Mouse (Mus musculus): ENCODE data around the gene Krtap24-1.

Gene Krtap24-1

DNA sequence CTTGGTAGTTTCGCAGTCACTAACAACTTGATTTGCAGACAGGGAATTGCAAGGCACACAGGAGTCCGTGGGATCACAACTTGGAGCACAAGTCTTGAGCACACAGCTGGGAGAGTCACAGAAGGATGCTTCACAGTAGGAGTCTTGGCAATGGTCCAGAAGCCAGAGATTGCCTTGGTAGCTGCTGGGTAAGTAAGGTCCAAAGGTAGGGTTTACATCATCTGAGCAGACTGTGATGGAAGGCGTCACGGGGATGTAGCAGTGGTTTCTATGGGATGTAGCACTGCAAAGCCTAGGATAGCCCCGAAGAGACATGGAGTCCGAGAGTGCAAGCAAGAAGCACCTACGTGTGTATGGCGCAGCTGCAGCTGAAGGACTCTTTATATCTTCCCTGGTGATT, at the start of gene Krtap24-1:
TSS of gene Krtap24-1 (minus strand) at position 358 of the 400 bp plus-strand sequence.
- no peak for DNase-seq

DNA sequence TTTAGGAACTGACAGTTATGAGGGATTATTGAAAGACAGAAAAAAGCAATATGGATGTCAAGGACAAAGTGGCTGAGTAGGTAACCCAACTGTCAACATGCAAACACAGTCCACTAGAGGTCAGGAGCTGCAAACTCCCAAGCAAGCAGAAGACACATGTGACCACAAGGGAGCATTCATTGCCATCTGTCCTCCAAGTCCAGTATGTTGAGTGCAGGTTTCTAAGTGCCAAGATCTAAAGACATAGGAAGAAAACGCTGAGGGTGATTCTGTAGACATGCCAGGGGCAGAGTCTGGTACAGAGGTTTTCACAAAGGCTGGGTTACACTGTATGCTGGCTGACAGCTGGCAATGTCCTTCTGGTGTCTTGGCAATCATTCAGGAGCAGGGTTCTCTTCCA, 45.3 kb upstream of the Krtap24-1 start:
- DNase-seq = no peak

DNA sequence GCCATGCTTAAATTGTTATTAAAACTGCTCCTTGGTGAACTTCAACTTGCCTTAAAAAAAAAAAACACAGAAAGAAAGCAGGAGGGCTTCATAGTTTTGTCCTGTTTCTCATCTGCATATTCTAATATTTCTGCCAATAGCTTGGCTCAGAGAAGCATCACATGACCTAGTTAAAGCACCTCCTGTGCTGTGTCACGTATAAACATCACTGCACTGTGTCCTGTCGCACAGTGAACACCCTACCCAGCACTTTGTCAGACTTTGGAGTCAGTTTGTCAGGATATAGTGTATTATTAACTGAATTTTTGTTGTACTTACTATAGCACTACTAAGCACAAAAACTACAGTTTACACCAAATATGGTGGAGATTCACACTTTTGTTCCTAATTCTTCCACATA, 39.9 kb upstream of the Krtap24-1 start:
- no peak for DNase-seq

DNA sequence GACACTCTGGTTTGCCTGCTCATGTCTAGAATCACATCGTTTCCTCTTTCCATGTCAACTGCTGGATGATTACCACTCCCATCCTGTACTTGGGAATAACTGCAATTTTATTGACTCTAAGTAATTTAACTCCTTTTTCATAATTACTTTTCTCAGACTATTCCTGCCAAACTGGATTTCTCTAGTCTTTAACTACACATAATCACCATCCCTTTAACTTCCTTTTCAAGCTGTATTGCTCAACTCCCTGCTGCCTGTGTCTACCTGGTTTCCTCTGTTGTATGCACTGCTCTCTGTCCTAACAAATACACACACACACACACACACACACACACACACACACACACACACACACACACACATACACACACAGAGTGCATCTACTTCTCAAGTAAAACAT, 39.0 kb upstream of the Krtap24-1 start:
- DNase-seq = no peak

DNA sequence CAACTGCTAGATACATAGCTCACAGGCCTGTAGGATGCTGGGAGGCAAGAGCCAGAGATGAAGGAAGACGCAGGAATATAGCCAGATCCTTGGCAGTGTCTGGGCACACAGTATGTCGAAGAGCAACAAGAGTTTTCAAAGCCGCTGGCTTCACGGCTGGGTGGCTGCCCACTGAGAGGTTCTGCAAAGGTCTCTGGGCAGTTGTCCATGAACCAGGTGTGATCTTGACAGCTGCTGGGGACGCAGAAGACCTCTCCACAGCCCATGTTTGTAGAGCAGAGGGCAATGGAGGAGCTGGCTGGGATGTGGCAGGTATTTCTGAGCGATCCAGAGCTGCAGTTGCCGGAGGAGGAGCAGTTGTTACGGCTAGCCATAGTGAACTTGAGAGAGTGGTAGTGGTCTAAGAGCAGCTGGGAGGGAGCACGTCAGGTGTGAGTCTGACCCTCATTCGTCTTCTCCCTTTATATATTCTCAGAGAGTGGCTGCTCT, 35.3 kb upstream of the Krtap24-1 start, which contains the start of gene Krtap26-1:
TSS of gene Krtap26-1 (minus strand) at position 439 of the 489 bp plus-strand sequence.
- no peak for DNase-seq

DNA sequence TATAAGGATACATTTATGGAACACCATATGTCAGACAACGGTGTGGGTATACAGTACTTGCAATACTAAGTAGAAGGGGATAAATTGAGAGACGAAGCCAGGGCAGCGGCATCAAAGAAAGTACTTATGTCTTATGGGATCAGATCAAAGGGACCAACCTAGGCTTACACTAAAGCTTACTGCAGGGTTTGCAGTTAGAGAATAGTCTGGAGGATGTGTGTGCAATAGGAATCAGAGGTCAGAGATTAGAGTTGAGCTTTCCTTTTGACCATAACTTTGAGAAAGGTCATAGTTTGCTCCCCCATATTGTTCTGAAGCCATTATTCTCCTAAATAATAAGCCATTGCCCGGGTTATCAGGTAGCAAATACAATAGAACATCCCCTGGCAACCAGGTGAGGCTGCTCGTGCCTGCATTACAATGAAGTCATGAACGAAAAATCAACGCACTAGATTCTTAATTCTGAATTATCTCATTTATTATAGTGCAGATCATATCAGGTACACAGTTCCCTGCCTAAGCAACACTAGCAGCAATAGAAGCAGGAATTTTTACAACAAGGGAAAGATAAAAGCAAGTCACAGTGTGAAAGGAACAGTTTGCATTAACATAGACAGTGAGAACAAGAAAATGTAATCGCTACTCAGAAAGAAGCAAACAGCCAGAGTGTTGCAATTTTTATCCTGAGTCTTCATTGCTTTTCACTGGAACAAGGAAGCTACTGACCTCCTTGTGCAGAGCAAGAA, 34.5 kb upstream of the Krtap24-1 start:
- DNase-seq = no peak

DNA sequence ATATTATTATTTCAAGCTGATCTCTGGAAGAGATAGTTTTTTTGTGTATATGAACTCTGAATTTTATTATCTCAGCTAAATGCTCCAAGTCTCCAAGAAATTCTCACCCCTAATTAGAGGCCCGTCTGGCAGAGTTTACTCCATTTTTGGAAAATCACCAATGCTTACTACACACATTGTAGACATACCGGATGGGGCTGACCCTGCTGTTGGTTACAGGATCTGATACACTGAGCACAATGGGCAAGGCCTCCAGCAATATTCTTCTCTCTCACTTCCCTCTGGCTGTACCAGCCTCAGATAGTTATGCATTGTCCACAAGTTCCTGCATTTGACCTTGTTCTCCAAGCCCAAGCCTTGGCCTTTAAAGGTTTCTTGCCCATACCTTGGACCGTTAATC, 28.0 kb upstream of the Krtap24-1 start:
- DNase-seq = no peak

DNA sequence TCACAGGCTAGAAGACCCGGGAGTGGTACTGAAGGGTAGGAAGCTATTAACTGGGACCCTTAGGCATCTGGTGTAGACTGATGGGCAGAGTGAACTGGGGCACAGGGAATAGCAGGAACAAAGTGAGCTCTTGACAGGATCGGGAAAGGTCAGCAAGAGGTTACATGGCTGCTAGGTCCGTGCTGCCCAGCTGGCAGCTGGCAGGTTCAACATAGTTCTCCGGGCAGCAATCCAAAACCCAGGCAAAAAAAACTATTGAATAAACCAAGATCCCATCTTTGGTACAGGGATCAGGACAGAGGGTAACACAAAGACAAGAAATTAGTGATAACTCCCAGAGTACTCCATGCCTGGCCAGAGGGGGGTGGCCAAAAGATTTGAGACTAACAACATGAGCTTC, 23.1 kb upstream of the Krtap24-1 start:
- DNase-seq = no peak

DNA sequence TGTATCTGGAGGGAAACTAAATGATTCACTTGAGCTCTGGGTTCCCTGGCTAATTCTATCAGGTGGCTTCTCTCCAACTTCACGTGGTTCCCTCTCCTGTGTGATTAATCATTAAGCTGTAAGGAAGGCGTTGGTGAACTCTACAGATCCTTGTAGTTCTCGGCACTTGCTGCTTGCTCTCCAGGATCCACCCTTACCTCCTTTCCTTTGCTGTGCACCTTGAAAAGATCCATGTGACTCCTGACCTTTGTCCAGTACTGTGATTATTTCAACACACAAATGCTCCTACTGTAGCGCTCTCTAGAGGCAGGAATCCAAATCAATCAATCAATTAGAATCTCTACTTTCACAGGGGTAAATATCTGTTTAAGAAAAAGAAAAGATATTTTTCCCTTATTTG, 19.4 kb upstream of the Krtap24-1 start:
- no peak for DNase-seq

DNA sequence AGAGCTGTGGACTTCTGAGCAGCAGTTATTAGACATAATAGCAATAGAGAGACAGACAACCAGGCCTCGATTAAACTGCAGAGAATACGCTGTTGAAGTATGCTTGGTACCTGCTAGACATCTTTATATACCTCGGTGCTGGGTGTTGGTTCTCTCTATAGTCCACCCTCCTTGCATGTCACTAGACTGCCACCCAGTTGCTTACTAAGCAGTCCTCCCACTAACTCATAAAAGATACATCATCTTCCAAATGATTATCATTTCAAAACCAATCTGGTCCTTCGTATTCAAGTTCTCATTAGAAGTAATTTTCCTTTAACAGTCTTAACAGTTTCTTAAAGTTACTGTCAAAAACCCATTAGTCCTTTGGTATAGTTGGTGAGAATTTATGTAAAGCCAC, 15.5 kb upstream of the Krtap24-1 start, which contains the start of gene 2310079G19Rik:
TSS of gene 2310079G19Rik (minus strand) at position 101 of the 400 bp plus-strand sequence.
- no peak for DNase-seq

DNA sequence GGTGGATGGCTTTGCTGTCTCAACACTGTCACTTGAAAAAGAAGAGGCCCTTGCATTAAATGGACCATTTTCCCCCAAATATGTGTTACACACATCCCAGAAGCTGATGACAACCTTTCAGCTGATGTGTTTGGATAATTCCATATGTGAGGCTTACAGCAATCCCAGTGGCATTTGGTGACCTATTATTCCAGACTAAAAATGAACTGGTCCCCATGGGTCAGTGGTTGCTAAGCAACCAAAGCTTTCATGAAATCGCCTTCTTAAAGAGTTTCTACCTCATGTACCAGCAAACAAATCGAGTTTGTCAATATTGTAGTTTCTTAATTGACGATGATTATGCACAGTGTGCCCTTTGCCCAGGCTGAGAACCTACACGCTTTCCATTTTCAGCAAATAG, 633 bp upstream of the Krtap24-1 start:
- DNase-seq = no peak

DNA sequence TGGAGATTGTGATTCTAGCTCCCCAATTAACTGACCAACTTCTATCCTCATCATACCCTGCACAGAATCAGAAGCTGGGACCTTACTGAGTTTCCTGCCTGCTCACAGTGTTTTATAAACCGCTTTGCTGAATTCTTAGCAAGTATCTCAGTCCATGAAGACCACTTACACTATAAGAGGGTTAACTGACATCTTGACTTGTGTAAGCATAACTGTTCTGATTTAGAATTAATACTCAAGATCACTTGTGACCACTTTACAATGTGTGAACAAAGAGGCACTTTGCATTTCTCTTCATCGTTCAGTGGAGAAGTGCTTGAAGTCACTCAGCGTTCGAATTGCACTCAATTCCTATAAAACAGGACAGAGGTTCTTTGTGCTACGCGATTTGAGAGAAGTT, 7.5 kb downstream of the Krtap24-1 start:
- no peak for DNase-seq

DNA sequence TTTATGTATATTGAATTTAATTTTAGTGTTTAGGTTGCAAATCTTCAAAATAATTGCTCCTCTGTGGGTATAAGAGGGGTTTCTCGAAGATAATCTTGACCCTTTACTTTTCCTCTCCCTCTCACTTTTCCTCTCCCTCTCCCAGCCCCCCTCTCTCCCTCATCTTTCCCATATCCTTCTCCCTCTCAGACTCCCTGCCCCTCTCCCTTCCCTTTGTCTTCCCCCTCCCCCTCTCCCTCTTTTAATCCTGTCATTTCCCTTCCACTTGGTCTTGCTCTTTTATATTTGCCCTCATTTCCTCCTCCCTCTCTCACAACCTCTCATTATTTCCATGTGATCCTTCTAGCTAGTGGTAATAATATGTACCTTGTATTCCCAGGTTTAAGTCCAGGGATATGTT, 9.6 kb downstream of the Krtap24-1 start:
- no peak for DNase-seq

DNA sequence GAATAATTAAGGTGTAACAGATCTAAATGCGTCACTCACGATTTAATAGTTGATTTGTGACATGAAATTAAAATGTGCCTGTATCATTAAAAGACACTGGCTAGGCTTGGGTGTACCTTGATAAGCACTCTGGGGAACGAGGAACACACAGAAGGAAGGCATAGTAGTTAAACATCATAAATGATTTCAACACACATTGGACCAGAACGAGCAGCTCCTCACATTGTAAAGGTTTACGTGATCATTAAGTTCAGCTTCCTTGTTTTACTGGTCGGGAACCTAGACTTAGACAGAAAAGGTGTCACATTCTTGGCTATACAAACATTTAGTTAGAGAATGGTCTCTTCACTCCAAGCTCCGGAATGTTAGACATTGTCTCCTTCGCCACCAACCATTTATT, 11.8 kb downstream of the Krtap24-1 start:
- DNase-seq = no peak

DNA sequence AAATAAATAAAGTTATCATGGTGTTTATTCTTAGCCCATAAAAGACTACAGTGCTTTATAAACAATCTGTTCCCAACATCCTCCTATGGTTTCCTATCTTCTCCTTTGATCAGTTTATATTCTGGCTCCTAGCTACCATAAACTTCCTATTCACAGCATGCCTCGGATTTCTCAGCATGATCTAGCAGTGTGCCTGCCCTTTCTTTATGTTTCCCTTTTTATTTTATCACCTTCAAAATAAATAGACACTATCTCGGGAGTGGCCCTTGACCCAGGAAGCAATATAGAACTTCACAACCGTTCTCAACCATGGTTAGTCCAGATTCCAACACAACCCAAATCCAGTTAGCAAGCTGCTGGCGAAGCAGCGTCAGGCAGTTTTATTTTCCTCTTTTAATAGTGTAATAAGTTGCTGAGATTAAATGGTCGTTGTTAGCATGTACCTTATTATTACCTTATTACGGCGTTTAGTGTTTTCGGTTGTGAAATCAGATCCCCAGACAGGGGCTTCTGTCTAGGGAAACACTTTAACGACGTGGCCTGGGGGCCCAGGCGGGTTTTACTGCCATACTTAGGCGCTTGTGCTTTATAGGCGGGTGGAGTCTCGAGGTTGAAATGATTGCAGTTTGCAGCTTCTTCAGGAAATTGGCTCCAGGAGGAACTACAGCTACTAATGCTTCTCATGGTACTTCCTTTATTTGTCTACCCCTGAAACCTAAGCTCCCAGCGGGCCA, 12.4 kb downstream of the Krtap24-1 start:
- no peak for DNase-seq

DNA sequence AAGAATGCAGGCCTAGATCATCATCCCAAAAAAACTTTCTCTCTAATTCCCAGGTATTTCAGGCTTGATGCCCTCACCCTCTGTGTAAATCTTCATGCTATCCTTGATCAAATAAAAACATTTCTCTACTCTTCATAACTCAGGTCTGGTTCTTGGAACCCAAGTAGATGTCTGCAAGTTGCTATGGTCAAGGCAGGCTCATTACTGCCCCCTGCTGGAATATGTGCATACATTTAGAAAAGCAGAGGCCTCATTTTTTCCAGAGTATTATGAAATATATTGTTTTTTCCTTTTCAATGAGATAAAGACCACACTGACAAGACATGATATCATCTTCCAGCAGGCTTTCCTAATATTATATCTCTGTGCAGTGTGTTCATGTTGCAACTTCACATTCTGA, 19.3 kb downstream of the Krtap24-1 start:
- DNase-seq = no peak

DNA sequence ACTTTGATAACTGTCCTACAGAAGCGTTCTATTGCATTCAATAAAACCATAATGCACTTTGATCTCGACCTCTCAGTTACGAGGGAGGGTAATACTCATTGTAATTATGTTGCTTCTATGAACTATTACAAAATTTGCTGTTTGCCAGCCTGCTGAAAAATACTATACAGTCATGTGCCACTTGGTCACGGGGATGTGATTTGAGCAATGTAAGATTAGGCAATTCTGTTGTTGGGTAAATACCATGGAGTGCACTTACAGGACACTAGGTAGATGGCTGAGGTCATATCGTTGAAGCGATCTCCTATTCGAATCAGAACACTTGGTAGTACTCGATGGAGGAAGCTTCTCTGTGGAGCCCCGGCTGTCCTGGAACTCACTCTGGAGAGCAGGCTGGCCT, 28.7 kb downstream of the Krtap24-1 start:
- no peak for DNase-seq

DNA sequence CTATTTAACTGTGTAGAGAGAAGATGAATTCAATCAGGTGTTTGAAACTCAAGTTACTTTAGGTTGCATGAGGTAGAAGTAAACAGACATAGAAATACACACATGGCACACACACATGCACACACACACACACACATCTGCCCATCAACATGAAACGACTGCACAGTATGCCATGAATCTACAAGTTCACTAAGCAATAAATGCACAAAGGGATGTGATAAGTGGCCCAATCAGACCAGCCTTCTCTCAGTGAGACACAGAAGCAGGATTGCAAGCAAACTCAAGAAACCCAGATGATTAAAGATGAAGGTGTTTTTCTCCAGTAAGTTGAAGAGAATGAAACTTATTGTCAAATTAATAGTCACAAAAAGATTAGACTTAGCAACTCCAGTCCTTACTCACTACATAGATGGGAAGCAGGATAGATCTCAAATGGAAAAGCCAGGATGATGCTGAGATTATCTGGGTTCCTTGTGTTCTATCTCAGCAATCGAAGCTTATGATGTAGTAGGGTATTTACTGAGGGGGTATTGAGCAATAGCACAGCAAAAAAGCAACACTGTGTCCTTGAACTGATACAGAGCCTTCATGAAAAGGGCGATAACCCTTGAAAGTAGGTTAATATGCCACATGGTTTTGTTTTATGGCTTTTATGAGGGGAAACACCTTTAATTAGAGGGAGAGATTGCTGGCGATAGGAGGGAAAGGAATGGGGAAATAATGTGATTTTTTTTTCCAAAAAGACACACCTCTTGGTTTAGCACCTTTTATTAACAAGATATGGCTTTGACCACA, 36.0 kb downstream of the Krtap24-1 start:
- no peak for DNase-seq

DNA sequence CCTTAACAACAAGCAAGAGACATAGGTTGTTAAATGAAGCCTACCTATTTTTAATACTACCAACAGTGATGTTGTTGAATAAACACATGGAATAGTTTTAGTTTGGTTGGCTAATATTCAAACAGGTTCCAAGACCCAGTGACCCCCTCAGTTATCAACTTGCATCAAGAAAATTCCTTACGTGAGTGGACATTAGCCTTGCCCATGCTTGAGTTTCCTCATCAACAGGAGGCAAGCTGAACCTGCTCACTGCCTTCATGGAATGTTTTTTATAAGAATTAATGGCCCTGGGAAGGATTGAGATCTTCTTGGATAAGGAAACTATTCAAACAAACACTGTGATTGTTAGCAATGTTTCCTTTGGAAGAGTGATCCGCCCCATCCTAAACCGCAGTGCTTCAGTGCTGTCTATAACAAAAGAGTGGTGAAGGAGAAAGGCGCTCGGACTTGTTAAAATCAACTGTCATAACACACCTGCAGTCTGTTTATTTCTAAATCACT, 39.1 kb downstream of the Krtap24-1 start:
- no peak for DNase-seq

DNA sequence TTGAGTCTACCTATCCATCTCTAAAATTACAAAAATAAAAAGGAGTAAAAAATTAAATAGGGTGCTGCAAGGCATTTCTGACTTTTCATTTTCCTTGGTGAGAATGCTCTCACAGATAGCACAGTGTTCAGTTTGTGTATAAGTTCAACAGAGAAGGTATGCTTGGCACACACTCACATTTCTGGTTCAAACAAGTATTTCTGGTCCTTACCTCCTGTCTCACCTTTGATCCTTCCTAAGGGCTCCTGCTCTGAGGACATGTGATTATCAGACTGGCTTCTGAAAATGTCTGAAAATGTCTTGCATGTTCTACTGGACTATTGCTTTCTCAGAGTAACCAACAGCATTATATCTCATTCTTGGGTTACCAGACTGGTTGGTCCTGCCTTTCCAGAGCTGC, 41.9 kb downstream of the Krtap24-1 start:
- no peak for DNase-seq

DNA sequence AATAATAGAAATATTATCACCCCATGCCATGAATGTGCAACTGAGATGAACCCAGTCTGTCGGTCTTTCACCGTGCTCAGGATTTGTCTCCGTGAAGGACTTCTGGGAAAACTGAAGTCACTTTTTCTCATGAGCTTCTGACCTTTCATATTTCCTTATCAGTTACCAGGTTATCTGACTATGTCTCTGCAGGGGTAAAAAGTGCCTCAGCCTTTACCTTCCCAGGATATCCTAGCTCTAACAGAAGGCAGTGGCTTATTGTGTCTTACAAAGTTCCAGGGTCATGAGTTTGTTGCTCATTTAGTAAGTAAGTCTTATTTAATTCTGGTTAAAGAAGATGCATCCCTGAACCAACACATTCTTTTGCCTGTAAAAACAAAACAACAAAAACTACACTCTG, 42.3 kb downstream of the Krtap24-1 start:
- no peak for DNase-seq

DNA sequence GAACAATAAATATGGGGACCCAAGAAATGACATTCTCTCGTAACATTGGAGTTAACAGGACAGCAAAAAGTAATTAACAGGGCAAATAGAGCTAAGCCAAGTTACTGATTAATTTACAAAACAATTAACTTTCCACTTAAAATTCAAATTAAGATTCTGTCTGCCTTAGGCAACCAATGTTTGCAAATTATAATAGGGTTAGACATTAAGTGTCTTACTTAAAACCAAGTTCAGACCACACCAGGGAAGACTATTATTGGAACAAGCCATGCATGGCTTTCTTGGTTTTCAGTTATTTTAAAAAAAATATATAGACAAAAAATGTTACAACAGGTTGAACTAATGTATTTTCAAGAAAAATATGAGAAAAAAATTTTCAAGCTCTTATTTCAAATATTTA, 43.0 kb downstream of the Krtap24-1 start:
- DNase-seq = no peak

Measured in lung, postnatal 4 days (tissue).